Mouse (Mus musculus) left cerebral cortex, postnatal 25 days (tissue): ENCODE data around the gene Fbln7. TPM values are rescaled to one million over a fixed set of nuclear protein-coding genes. Genes with fewer than 3 reads are reported as not detected.

Experiments used
- DNase-seq, 2 experiments: peaks; one replicate each; pipeline ENCODE4 v3.0.0; 2022; ENCODE audit warnings: low spot score in 2 of 2, mixed read lengths in 1 of 2
- intact Hi-C: fragments of 180-260 bp; cut with DNase I; formaldehyde crosslinking; loops from one replicate; pipeline ENCODE4 v1.15.1; 2025
- total RNA-seq, 2 experiments: library from RNA; stranded (reverse); gene quantifications; 2 replicates each; pipeline ENCODE4 v1.2.3; 2021

Gene Fbln7
- 1 to 10 TPM; 2.2 to 2.9 TPM for total RNA-seq

DNA sequence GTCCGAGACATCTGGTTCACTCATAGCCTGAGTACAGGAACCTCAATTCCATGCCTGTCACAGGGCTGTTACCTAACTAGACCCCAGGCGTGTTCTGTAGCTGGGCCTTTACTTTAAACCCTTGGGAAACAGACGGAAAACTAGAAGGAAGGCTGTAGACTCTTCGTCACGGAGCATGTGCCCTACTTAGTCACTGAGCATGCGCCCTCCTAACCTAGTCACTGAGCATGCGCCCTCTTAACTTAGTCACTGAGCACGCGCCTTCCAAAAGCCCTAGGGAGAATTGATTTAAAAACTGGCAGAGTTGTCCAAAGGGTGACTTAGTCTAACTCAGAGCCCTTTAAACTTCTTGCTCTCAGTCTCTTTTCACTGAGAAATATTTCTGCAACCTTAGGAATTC lies at the start of gene Fbln7:
TSS of gene Fbln7 (plus strand) at position 346 of the 400 bp plus-strand sequence.
- no peak for DNase-seq
- intact Hi-C loops: loop anchor here (10.0 kb wide), 1 partner anchor 242 kb away; the partner anchor contains the start of gene Polr1b

DNA sequence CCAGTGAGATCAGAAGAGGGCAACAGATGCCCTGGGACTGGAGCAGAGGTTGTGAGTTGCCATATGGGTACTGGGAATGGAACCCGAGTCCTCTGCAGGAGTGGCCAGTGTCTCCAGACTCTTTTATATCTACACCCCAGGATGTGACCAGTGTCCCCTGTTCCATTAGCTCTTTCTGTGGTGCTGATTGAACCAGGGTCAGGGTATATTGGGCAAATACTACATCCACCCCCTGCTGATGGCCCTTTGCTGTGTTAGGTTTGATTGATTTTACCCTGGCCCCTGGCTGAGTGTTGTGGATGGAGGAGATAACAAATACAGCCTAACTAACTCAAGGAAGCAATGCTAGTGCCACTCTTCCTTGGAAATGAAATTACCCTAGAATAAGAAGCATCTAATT lies 46.5 kb upstream of the Fbln7 start:
- DNase-seq: no peak
- intact Hi-C loops: no loop called here

DNA sequence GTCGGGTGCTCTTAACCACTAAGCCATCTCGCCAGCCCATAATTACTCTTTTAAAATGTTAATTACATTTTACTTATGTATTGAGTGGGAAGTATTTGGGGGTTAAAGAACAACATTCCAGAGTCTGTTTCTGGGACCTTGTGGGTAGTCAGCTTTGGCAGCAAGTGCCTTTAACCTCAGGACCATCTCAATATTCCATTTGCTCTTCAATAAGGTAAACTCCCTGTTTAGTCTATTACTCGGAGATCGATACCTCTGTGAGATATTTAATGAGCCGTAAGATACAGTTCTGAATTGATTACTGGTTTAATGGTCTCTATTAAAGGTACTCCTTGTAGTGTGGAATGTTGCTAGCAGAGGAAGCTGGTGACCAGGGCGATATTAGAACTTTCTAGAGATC lies 45.9 kb upstream of the Fbln7 start:
- DNase-seq: no peak
- intact Hi-C loops: loop anchor here (1.0 kb wide), 2 partner anchors 71 to 119 kb away; partner anchors contain the start of gene Mertk

DNA sequence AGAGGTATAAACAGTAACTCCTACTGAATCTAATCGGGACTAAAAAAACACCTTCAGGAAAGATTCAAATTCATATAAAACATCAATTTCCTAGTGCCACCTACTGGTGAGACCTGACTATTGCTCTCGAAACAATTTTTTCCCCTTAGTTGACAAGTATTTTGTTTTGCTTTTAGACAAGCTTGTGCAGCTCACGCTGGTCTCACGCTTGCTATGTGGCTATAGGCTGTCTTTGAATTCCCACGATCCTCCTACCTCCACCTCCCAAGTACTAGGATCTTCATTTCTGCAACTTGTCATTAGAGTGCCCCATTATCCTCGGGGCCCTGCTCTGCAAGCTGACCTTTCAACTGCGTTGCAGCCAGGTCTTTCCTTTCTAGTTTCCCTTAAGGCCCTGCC lies 45.4 kb upstream of the Fbln7 start:
- intact Hi-C loops: loop anchor here (1.0 kb wide), 2 partner anchors 71 to 119 kb away; partner anchors contain the start of gene Mertk
- DNase-seq: peak in 1 of 2 experiments; percentile 90

DNA sequence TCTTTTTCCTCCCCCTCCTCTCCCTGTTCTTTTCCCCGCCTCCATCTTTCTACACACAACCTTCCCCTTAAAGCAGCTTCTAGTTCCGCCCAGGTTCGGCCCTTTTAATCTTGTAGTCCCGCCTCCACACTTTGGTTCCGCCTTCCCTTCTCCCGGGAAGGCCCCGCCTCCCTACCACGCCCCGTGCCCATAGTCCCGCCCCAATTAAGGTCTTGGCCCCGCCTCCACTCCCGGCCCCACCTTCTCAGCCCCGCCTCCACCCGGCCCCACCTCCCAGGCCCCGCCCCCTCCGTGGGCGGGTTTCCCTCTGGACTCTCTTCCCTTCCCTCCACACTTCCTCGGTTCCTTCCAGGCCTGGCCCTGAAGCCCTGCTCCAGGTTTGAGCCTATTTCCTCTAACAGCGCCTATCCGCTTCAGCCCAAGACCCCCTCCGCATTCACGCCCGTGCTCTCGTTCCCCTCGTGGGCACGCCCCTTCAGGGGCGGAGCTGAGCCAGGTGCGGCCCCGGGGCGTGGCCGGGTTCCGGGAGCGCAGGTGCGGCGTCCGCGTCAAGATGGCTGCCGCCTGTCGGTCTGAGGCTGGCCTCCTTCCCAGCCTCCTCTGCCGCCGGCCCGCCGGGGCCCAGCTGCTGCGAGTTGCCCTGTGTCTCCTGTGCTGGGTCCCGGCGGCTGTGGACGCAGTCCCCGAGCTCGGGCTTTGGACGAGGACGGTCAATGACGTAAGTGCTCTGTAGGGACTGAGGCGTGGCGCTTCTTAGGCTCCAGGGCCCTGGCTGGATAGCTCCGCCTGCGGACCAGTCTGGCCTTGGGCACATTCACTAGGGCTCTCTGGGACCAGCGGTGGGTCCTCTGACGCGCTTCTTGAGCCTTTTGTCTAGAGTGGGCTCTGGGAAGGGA lies 44.7 kb upstream of the Fbln7 start, which contains the start of gene Tmem87b:
TSS of gene Tmem87b (plus strand) at position 333 of the 896 bp plus-strand sequence.
- intact Hi-C loops: loop anchor here (1.0 kb wide), 2 partner anchors 72 to 120 kb away; partner anchors contain the start of gene Mertk
- DNase-seq: peak; percentile 96 to 98

- peak in 1 of 2 experiments; percentile 22 for DNase-seq
- intact Hi-C loops: no loop called here
Measured at GRCm38 (mm10) chr2:128818956-128819643, 43.7 kb upstream of the Fbln7 start.

GRCm38 (mm10) chr2:128820631-128821030 lies 42.1 kb upstream of the Fbln7 start:
- intact Hi-C loops: no loop called here
- DNase-seq: no peak

DNA sequence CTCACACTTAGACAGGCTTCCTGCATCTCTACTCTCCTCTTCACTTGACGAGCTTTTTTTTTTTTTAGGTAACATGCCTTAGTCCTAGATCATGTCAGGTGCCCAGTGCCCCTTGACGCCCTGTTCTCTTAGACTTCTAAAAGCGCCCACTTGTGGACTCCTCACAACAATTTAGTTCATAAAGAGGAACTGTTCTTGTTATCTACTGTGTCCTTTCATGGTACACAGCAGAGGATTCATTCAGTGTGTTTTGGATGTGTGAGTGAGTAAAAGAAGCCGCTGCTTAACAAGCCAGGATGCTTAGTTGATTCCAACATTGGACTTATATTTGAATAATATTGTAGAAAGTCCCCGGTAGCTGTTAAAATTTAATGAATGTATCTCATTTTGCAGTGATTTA lies 38.9 kb upstream of the Fbln7 start:
- no peak for DNase-seq
- intact Hi-C loops: no loop called here

- DNase-seq: no peak
- intact Hi-C loops: no loop called here
Measured at GRCm38 (mm10) chr2:128827787-128828186, 35.0 kb upstream of the Fbln7 start.

DNA sequence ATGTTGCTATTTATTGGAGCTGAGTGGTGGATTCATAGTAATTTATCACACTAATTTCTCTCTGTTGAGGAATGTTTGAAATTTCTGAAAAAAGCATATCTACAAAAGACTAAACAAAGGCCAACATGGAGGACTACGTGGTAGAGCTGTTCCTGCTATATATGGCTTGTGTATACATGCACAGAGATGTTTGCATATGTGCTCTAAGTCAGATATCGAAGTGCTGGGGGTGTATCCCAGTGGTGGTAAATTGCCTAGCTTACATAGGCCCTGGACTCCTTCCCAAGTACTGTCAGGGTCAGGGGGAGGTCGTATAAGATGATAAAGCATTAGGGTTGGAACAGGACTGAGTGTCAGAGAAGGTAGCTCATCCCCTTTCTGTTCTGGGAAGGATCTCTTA lies 30.2 kb upstream of the Fbln7 start:
- no peak for DNase-seq

DNA sequence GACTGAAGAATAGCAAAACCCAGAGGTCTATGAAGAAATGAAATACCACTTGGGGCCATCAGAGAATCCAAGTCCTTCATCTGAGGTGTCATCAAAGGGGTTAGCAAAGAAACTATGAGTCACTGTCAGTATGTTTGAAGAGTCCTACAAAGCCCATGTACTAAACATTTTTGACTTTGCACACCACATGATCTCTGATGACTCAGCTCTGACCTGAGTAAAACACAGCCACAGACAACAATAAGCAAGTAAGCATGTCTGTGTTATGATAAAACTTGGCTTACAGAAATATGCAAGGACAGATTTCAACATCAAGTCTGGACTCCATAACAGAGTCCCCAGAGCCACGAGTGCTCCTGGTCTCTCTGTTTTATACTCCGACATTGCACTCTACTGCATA lies 29.7 kb upstream of the Fbln7 start:
- DNase-seq: no peak
- intact Hi-C loops: no loop called here

More for the DNA sequence above, 30.2 kb upstream of the Fbln7 start:
- intact Hi-C loops: no loop called here

DNA sequence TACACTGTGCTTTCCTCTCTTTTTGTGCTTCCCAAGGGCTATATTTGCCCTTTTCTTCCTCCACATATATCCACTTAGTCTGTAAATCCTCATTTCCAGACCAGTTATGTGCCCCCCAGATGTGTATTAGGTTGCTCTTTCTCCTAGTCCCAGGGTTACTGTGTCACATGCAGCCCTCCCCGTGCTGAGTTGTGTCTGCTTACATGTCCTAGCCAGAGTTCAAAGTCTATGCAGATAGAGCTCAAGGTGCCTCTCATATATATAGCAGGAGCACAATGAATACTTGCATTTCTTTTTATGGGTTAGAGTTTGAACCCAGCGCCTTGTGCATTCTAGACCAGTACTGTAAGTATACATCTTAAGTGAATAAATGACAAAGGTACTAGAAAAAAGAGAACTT lies 29.3 kb upstream of the Fbln7 start:
- DNase-seq: no peak
- intact Hi-C loops: no loop called here

- intact Hi-C loops: no loop called here
- DNase-seq: no peak
Measured at GRCm38 (mm10) chr2:128837531-128837930, 25.2 kb upstream of the Fbln7 start.

DNA sequence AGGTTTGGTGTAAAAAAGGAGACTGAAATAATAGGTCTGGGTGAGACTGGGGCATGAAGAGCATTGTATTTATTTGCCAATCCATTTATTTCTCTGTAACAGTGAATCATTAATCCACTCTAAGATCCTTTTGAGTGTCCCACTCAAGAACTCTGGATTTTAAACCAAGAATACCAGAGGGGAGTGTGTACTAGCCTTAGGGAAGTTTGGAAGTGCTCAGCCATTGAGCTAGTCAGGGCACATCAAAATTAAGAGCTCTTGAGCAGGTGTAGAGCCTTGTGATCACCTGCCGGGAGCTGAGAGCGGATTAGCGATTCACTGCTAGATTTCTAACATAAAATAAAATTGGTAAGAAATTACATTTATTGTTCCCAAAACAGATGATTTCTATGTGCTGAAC lies 24.2 kb upstream of the Fbln7 start:
- no peak for DNase-seq

DNA sequence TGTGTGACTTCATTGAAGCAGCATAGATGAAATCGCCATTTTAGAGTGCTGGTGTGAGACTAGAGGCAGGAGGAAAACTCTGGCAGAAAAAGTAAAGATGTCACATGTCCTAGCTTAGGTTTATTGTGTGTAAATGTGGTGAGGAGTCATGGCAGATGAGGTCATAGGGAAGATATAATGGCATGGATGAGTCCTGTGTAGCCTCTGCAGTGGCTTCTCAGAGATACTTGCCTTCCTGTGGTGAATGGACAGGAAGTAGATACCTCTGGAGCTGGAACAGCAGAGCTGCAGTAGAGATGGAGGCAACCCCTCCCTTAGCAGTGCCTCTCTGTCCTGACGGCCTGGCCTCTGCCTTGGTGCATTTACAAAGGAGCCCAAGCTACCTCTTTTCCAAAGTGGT lies 23.3 kb upstream of the Fbln7 start:
- intact Hi-C loops: no loop called here
- DNase-seq: no peak

More for the DNA sequence above, 24.2 kb upstream of the Fbln7 start:
- intact Hi-C loops: no loop called here

- no peak for DNase-seq
- intact Hi-C loops: loop anchor here (5.0 kb wide), 1 partner anchor 220 kb away; no protein-coding TSS in a partner anchor
Measured at GRCm38 (mm10) chr2:128842437-128842836, 20.3 kb upstream of the Fbln7 start.

DNA sequence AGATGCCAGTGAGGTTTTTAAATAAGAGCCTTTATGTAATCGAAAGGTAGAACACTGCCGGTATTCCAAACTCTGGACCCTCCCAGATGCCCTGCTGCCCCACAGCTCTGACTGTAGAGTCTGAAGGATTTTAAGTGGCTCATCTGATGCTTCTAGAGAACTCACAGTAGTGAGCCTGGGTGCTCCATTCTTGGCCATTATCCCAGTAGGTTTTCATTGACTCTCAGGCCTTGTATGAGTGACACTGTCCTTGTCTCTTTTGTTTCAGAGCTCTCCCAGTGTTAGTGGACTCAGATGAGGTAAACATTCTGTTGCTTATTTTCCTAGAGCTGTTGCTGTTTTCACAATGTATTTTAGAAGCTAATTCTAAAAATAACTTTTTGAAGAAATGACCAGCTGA lies 12.7 kb upstream of the Fbln7 start:
- DNase-seq: no peak
- intact Hi-C loops: loop anchor here (10.0 kb wide), 1 partner anchor 405 kb away; no protein-coding TSS in a partner anchor

DNA sequence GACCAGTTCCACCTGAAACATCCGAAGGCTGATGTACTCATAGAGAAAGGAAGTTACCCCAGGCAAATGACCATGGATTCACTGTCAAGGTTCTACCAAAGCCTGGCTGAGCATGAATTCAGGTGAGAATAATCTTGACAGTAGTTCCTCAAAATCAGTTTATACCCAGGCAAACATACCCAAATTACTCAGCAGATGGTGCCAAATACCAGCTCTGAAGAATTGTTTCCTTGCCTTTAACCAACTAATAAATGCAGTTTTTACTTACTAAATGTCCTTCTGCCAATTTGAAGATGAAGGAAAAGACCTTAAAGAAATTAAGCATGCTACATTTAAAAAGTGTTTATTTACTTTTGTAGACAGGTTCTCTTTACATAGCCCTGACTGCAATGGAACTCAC lies 6.1 kb upstream of the Fbln7 start:
- no peak for DNase-seq
- intact Hi-C loops: loop anchor here (10.0 kb wide), 1 partner anchor 398 kb away; no protein-coding TSS in a partner anchor

- no peak for DNase-seq
- intact Hi-C loops: loop anchor here (10.0 kb wide), 1 partner anchor 396 kb away; no protein-coding TSS in a partner anchor
Measured at GRCm38 (mm10) chr2:128858962-128859361, 3.8 kb upstream of the Fbln7 start.

- intact Hi-C loops: loop anchor here (10.0 kb wide), 2 partner anchors 245 to 395 kb away; partner anchors contain the start of gene Polr1b
- DNase-seq: no peak
Measured at GRCm38 (mm10) chr2:128859861-128860260, 2.9 kb upstream of the Fbln7 start.
